Mouse (Mus musculus): Measurements from ENCODE around the gene Smim9. TPM values are rescaled to one million over a fixed set of nuclear protein-coding genes. Genes with fewer than 3 reads are reported as not detected.

Gene Smim9
- not detected for polyA plus RNA-seq (2014; fragmentation: Illumina TruSeq; extraction: RNeasy Lipid Tissue Mini Kit (QIAGEN cat#74804); ENCODE audit: low read depth, low replicate concordance)

DNA sequence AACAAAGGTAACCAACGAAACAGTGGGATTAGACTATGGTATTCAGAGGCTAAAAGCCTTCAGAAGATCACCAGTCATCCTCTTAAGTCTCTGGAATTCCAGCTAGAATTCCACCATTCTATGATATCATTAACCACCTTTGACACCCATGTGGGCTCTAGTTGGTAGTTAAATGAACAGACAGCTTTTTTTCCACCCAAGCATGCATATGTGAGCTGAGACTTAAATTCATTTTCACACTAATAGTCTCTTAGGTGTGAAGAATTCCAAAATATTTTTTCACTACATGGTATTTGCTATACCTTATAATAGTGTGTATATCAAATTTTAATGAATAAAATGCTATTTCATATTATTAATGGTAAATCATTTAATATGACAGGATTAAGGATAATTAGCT, at the start of gene Smim9:
Gene Smim9, minus strand, starts transcription at position 101 of the 400 bp plus-strand sequence.

DNA sequence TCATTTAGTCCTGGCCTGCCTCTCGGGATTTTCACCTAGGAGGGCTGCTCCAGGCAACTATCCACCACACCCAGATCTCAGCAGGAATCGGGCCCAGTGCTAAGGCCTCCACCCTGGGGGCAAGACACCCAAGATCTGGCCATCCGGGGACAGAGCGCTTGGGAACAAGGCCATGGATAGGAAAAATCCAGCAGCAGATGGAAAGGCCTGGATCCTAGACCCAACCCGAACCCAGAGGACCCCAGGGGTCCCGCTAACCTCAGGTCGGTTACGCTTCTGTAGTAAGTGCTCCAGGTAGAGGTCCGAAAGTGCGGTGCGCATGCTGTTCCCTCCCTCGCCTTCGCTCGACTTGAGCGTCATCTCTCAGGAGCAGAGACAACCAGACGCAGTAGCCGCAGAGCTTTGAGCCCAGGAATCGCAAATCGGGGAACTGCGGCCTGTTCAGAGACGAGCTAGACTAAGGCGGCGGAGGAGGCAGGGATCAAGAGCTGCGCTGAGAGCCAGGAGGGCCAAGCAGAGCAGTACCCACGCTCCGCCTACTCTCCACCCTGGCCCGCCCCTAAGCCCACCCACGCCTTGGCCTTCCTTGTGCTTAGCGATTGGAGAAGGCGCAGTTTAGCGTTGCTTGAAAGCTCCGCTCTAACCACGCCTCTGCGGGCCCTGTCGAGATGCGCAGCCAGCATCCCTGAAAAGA, 33.0 kb downstream of the Smim9 start, which contains the start of gene Mpp1:
Gene Mpp1, minus strand, starts transcription at position 550 of the 694 bp plus-strand sequence.

Other genes with a start within 250 kb of the Smim9 start
- 1.4 TPM for gene Gab3, start 78.3 kb downstream of the Smim9 start, polyA plus RNA-seq (2014; fragmentation: Illumina TruSeq; extraction: RNeasy Lipid Tissue Mini Kit (QIAGEN cat#74804); ENCODE audit: low read depth, low replicate concordance)
- gene Dkc1, start 67.9 kb downstream of the Smim9 start, polyA plus RNA-seq (2014; fragmentation: Illumina TruSeq; extraction: RNeasy Lipid Tissue Mini Kit (QIAGEN cat#74804); ENCODE audit: low read depth, low replicate concordance): 24.4 TPM
- gene Mpp1, start 32.8 kb downstream of the Smim9 start, polyA plus RNA-seq (2014; fragmentation: Illumina TruSeq; extraction: RNeasy Lipid Tissue Mini Kit (QIAGEN cat#74804); ENCODE audit: low read depth, low replicate concordance): 14.1 TPM
- 135 TPM for gene Fundc2, start 218.6 kb upstream of the Smim9 start, polyA plus RNA-seq (2014; fragmentation: Illumina TruSeq; extraction: RNeasy Lipid Tissue Mini Kit (QIAGEN cat#74804); ENCODE audit: low read depth, low replicate concordance)
- 1.3 TPM for gene F8, start 218.8 kb upstream of the Smim9 start, polyA plus RNA-seq (2014; fragmentation: Illumina TruSeq; extraction: RNeasy Lipid Tissue Mini Kit (QIAGEN cat#74804); ENCODE audit: low read depth, low replicate concordance)

All from heart, adult 10 weeks (tissue).